Mouse (Mus musculus): ENCODE results near the gene Adap1.

- no peak for TF ChIP-seq CTCF (IDR thresholded peaks at IDR 0.05; ENCODE audit: control insufficient read depth, insufficient read depth, insufficient replicate concordance, low read depth, low read length)
- no peak for TF ChIP-seq POLR2A (IDR thresholded peaks at IDR 0.05; ENCODE audit: control insufficient read depth, low read depth, low read length)
These were observed 31.3 kb downstream of the Adap1 start for GRCm38 (mm10) chr5:139294089-139294488.
